Mouse (Mus musculus) naive thymus-derived CD4-positive, alpha-beta T cell, adult 2 months (primary cell): Measurements from ENCODE around the gene Wdpcp.

ENCODE experiments used
- DNase-seq: peaks from one replicate; pipeline ENCODE4 v3.0.0-alpha.2; 2011; ENCODE audit warnings: low read depth

Wdpcp gene

GRCm38 (mm10) chr11:21569456-21570108, 2.5 kb upstream of the Wdpcp start:
- peak; percentile 58 for DNase-seq

GRCm38 (mm10) chr11:21570109-21570474, 1.9 kb upstream of the Wdpcp start:
- DNase-seq = no peak

GRCm38 (mm10) chr11:21570973-21571372, 1.1 kb upstream of the Wdpcp start:
- peak; percentile 74 for DNase-seq

- no peak for DNase-seq
Observed at GRCm38 (mm10) chr11:21581472-21581871, 9.4 kb downstream of the Wdpcp start.

GRCm38 (mm10) chr11:21583286-21583685, 11.3 kb downstream of the Wdpcp start:
- no peak for DNase-seq

GRCm38 (mm10) chr11:21602497-21602896, 30.5 kb downstream of the Wdpcp start:
- DNase-seq = no peak

- DNase-seq = no peak
Observed at GRCm38 (mm10) chr11:21615915-21616314, 43.9 kb downstream of the Wdpcp start.

GRCm38 (mm10) chr11:21634171-21634907, 62.3 kb downstream of the Wdpcp start:
- no peak for DNase-seq

- no peak for DNase-seq
Observed at GRCm38 (mm10) chr11:21638341-21638740, 66.3 kb downstream of the Wdpcp start.

- DNase-seq = no peak
Observed at GRCm38 (mm10) chr11:21639534-21639933, 67.5 kb downstream of the Wdpcp start.

GRCm38 (mm10) chr11:21644231-21644630, 72.2 kb downstream of the Wdpcp start:
- DNase-seq = no peak

GRCm38 (mm10) chr11:21646136-21646535, 74.1 kb downstream of the Wdpcp start:
- DNase-seq = no peak

GRCm38 (mm10) chr11:21658985-21659384, 87.0 kb downstream of the Wdpcp start:
- peak; percentile 1 for DNase-seq

- no peak for DNase-seq
Observed at GRCm38 (mm10) chr11:21677034-21677433, 105.0 kb downstream of the Wdpcp start.

- DNase-seq = no peak
Observed at GRCm38 (mm10) chr11:21688441-21688840, 116.4 kb downstream of the Wdpcp start.

GRCm38 (mm10) chr11:21690730-21691129, 118.7 kb downstream of the Wdpcp start:
- DNase-seq = peak; percentile 4

- DNase-seq = no peak
Observed at GRCm38 (mm10) chr11:21694087-21694486, 122.1 kb downstream of the Wdpcp start.

GRCm38 (mm10) chr11:21697642-21698041, 125.6 kb downstream of the Wdpcp start:
- no peak for DNase-seq

- DNase-seq = no peak
Observed at GRCm38 (mm10) chr11:21713508-21713907, 141.5 kb downstream of the Wdpcp start.

GRCm38 (mm10) chr11:21714065-21714464, 142.0 kb downstream of the Wdpcp start:
- no peak for DNase-seq

GRCm38 (mm10) chr11:21726329-21726728, 154.3 kb downstream of the Wdpcp start:
- no peak for DNase-seq

- no peak for DNase-seq
Observed at GRCm38 (mm10) chr11:21729056-21729455, 157.0 kb downstream of the Wdpcp start.

GRCm38 (mm10) chr11:21729961-21730360, 157.9 kb downstream of the Wdpcp start:
- DNase-seq = no peak

- DNase-seq = no peak
Observed at GRCm38 (mm10) chr11:21735272-21735671, 163.2 kb downstream of the Wdpcp start.
